Mouse (Mus musculus) cortical plate, adult 2 months (tissue): Measurements from ENCODE around the gene Rpgr.

Source experiments
- CTCF ChIP-seq: fragments of 200-500 bp; IDR thresholded peaks from 2 replicates; pipeline ENCODE4 v1.5.1; 2011; ENCODE audit warnings: mild to moderate bottlenecking, control low read depth, low read length; ENCODE audit not compliant: insufficient read depth; ENCODE audit errors: extremely low read depth
- POLR2A ChIP-seq: fragments of 200-500 bp; IDR thresholded peaks from 2 replicates; pipeline ENCODE4 v1.6.1; 2011; ENCODE audit warnings: mild to moderate bottlenecking, low read length, control low read depth; ENCODE audit not compliant: insufficient read depth; ENCODE audit errors: extremely low read depth

DNA sequence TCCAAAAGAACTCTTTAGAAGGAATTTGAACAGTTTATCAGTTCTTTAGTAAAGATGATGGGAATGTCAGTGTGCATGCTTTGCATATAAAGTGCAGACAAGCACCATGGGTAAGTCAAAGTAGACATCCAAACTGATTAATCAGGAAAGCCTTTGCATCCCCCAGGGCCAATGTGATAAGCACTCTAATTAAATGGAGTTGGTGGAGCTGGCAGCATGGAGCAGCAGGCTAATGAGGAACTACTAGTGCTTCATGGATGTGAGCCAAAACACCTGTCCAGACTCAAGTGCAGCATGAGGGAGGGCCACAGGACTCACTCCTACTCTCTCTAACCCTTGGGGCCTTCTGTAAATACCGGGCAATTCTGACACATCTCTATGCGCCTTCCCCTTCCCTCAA, 145.2 kb downstream of the Rpgr start:
- TF ChIP-seq CTCF (no peak), POLR2A (no peak)
